Mouse (Mus musculus) kidney, adult 2 months (tissue): ENCODE results near the gene Sstr3.

Experiments
- CTCF ChIP-seq: fragments of 200-500 bp; conservative IDR thresholded peaks from 2 replicates; pipeline ENCODE4 v1.5.1; 2011; ENCODE audit warnings: low read depth, mild to moderate bottlenecking, control low read depth, low read length, moderate library complexity, mixed read lengths; ENCODE audit not compliant: insufficient read depth, insufficient read length
- POLR2A ChIP-seq: fragments of 200-500 bp; IDR thresholded peaks from one replicate; pipeline ENCODE4 v1.6.1; 2011; ENCODE audit warnings: low read depth, low read length, control low read depth

DNA sequence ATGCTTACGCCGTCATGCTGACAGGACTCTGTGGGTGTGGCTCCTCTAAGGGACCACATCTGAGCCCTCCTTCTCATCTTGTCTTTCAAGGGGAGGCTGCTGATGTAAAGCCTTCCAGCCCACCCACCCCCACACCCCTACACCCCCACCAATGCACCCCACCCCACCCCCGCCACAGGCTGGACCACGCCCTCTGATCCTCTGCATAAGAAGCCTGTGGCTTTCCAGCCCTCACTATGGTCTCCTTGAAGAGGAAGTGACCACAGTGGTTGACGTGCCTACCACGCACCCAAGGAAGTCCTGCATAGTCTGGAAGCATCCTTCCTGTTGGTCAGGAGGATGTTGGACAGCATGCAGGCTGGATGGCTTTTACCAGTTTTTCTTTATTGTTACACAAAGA lies 28.7 kb downstream of the Sstr3 start:
- no peak for TF ChIP-seq CTCF
- no peak for TF ChIP-seq POLR2A
